Mouse (Mus musculus): ENCODE data around the gene Olfr460. TPM values are rescaled to one million over a fixed set of nuclear protein-coding genes. Genes with fewer than 3 reads are reported as not detected.
"Not testable (repeated sequence)": the region's sequence is repeated elsewhere in the genome, so short reads cannot be mapped to it uniquely, and the experiment has no call there.

Gene Olfr460
- polyA plus RNA-seq, 1 experiment: not detected

DNA sequence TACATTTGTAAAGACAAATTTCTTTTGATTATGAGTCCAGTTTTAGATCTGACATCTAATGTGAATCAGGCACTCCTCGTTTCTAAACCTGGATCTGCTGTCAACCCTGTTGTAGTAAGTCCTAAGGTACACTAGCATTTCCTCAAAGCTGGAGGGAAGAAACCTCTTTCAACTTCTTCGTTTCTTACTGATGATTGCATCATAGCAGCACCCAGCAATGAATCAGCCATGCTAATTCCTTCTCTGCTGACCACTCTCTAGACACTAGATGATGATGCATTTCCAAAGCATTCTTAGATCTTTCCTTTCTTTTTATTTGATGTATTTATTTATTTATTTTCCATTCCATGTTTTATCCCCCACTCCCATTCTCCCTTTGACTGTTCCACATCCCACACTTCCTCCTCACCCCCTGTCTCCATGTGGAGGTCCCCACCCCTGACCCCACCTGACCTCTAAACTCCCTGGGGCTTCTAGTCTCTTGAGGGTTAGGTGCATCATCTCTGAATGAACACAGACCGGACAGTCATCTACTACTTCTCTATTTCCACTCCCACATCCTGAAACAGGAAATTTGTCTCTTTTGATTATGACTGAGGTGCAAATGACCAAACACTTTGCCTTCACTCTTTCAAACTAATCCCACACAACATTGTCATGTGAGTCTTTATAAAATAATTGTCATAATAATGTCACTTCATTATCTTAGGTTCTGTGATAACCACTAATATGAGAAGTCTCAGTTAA lies 25.7 kb downstream of the Olfr460 start:
- Histone ChIP-seq H3K4me1 (ENCODE audit: control insufficient read depth, insufficient read depth, low read length) (no peaks in the 10 kb centered on the region; the same call in 1 of the 2 replicates), H3K4me3 (replicated peaks; ENCODE audit: control insufficient read depth, low read depth, low read length) (no peak overlapping the region), H3K27ac (ENCODE audit: control insufficient read depth, insufficient read depth, low read depth, low read length, poor library complexity) (peak overlapping the region; percentile 76)
- 4% methylated on average over 3 of the region's 3 CpGs for WGBS
- TF ChIP-seq CTCF (IDR thresholded peaks at IDR 0.05; ENCODE audit: control insufficient read depth, insufficient read depth, low read length): no peak
- no peak for TF ChIP-seq POLR2A (IDR thresholded peaks at IDR 0.05; ENCODE audit: borderline replicate concordance, control insufficient read depth, low read depth, low read length)

DNA sequence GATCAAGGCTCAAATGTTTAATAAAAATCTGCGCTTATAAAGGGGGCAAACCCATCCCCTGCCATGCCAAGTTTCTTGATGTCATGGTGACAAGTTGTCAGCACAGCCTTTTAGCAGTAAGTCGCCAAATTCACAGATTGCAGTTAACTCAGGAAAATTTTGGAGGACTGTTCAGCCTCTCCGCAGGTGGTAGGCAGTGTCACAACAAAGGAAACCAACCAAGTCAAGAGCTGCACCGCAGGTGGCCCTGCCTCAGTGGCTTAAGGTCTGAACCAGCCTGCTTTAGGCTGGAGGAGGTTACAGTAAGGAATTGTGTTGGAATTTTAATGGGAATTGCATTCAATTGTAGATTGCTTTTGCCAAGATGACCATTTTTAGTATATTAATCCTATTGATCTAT lies 29.3 kb downstream of the Olfr460 start:
- H3K4me3 ChIP-seq (replicated peaks; ENCODE audit: control insufficient read depth, low read depth, low read length); H3K4me1 ChIP-seq (ENCODE audit: control insufficient read depth, insufficient read depth, low read length); H3K27ac ChIP-seq (ENCODE audit: control insufficient read depth, insufficient read depth, low read depth, low read length, poor library complexity): not testable (repeated sequence)
- 64% methylated on average over 4 of the region's 4 CpGs for WGBS

DNA sequence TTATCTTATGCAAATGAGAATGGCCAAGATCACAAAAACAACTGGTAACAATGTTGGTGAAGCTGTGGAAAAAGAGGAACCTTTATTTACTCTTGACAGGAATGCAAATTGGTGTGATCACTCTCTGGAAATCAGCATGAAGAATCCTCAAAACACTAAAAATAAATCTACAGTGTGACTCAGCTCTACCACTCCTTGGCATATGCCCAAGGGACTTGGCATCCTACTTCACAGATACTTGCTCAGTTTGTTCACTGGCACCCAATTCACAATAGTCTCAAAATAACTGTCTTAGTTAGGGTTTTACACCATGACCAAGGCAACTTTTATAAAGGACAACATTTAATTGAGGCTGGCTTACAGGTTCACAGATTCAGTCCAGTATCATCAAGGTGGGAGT lies 38.1 kb downstream of the Olfr460 start:
- Histone ChIP-seq H3K27ac (ENCODE audit: control insufficient read depth, insufficient read depth, low read depth, low read length, poor library complexity) (no peak overlapping the region), H3K4me1 (ENCODE audit: control insufficient read depth, insufficient read depth, low read length) (no peaks in the 10 kb centered on the region), H3K4me3 (replicated peaks; ENCODE audit: control insufficient read depth, low read depth, low read length) (no peak overlapping the region)
- TF ChIP-seq CTCF (IDR thresholded peaks at IDR 0.05; ENCODE audit: control insufficient read depth, insufficient read depth, low read length) (no peak), POLR2A (IDR thresholded peaks at IDR 0.05; ENCODE audit: borderline replicate concordance, control insufficient read depth, low read depth, low read length) (no peak)

DNA sequence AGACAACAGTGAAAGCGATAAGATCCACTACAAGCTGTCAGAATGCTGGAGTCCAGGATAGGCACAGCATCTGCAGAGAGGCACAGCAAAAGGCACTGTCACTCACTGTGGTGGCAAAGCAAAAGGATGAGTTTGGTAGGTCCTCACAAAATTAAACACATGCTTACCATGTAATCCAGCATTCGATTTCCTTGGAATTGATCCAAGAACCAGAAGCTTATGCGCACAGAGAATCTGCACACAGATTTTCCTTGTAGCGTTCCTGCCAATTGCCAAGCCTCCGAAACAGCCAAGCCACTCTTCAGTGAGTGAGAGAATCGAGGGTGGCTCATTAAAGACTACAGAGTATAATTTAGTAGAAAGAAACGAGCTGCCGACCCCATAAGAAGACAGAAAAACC lies 41.0 kb downstream of the Olfr460 start:
- no peak overlapping the region for H3K4me3 ChIP-seq (replicated peaks; ENCODE audit: control insufficient read depth, low read depth, low read length)
- 85% methylated on average over 8 of the region's 8 CpGs for WGBS

DNA sequence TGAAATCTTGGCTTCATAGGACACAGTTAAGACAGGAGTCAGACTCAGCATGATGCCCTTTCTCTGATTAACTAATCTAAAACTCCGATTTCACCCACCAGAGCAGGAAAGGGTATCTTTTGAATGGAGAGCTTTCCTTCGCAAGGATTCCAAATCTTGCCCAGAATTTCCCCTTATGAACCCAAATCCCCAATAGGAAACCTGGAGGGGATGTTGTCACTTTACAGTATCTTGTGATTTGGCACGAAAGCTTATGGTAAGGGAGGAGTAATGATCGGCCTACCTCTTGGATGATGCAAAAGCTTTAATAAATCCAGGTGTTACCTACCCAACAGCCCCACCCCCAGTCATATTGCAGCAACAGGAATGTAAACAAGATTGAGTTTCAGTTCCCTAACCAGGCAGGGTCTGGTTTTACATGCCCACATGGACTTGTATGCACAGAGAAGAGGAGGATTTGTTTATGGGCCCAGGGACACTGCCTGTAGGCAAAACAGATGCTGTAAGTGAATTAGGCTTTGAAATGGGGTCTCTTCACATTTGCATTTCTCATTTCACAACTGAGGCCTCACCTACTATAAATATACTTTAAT lies 44.1 kb downstream of the Olfr460 start, which contains the start of gene Tas2r138:
Tas2r138 (minus strand) TSS at position 51 of the 593 bp plus-strand sequence.
- no peak within 1 kb of the TSS for H3K4me3 ChIP-seq (replicated peaks; ENCODE audit: control insufficient read depth, low read depth, low read length)
- 76% methylated on average over 4 of the region's 4 CpGs for WGBS
- H3K4me1 ChIP-seq (ENCODE audit: control insufficient read depth, insufficient read depth, low read length): no peaks in the 10 kb centered on the region
- TF ChIP-seq CTCF (IDR thresholded peaks at IDR 0.05; ENCODE audit: control insufficient read depth, insufficient read depth, low read length) (no peak), POLR2A (IDR thresholded peaks at IDR 0.05; ENCODE audit: borderline replicate concordance, control insufficient read depth, low read depth, low read length) (no peak)
- H3K27ac ChIP-seq (ENCODE audit: control insufficient read depth, insufficient read depth, low read depth, low read length, poor library complexity): no peak within 1 kb of the TSS

More for the DNA sequence above, 41.0 kb downstream of the Olfr460 start:
- Histone ChIP-seq H3K4me1 (ENCODE audit: control insufficient read depth, insufficient read depth, low read length) (no peaks in the 10 kb centered on the region), H3K27ac (ENCODE audit: control insufficient read depth, insufficient read depth, low read depth, low read length, poor library complexity) (no peak overlapping the region)
- TF ChIP-seq POLR2A (IDR thresholded peaks at IDR 0.05; ENCODE audit: borderline replicate concordance, control insufficient read depth, low read depth, low read length) (no peak), CTCF (IDR thresholded peaks at IDR 0.05; ENCODE audit: control insufficient read depth, insufficient read depth, low read length) (no peak)

DNA sequence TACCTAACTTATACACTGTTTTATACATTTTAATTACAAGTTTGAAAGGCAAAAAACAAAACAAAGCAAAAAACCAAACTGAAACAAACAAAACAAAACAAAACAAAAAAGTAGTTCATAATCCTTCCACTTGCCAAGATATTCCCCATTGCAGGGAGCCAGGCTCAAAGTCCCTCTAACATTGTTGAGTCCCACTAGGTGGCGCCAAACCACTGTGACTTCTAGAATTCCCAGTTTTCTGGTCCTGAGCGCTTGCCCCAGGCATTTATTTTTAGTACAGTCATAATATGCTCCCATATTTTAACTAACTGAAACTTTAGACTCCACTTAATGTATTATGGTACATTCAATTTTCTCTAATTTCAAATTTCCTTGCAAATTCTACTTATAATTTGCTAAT lies 48.7 kb downstream of the Olfr460 start:
- no peaks in the 10 kb centered on the region for H3K4me1 ChIP-seq (ENCODE audit: control insufficient read depth, insufficient read depth, low read length)
- TF ChIP-seq CTCF (IDR thresholded peaks at IDR 0.05; ENCODE audit: control insufficient read depth, insufficient read depth, low read length) (peak; percentile 55), POLR2A (IDR thresholded peaks at IDR 0.05; ENCODE audit: borderline replicate concordance, control insufficient read depth, low read depth, low read length) (no peak)
- H3K27ac ChIP-seq (ENCODE audit: control insufficient read depth, insufficient read depth, low read depth, low read length, poor library complexity): no peak overlapping the region
- WGBS: 8% methylated on average over 2 of the region's 2 CpGs
- no peak overlapping the region for H3K4me3 ChIP-seq (replicated peaks; ENCODE audit: control insufficient read depth, low read depth, low read length)

Other genes with a start within 250 kb of the Olfr460 start
- gene Agk, start 244.3 kb upstream of the Olfr460 start, polyA plus RNA-seq (2011; ENCODE audit: insufficient read depth, insufficient read length, low replicate concordance, missing spikeins): 3.5 and 4.9 TPM in 2 replicates
- 1.5 and 3.8 TPM in 2 replicates for gene E330009J07Rik, start 133.4 kb upstream of the Olfr460 start, polyA plus RNA-seq (2011; ENCODE audit: insufficient read depth, insufficient read length, low replicate concordance, missing spikeins)
- not detected in 2 replicates for gene Wee2, start 130.4 kb upstream of the Olfr460 start, polyA plus RNA-seq (2011; ENCODE audit: insufficient read depth, insufficient read length, low replicate concordance, missing spikeins)
- 48.1 and 71.7 TPM in 2 replicates for gene Ssbp1, start 98.1 kb upstream of the Olfr460 start, polyA plus RNA-seq (2011; ENCODE audit: insufficient read depth, insufficient read length, low replicate concordance, missing spikeins)
- not detected in 2 replicates for gene Tas2r137, start 78.3 kb upstream of the Olfr460 start, polyA plus RNA-seq (2011; ENCODE audit: insufficient read depth, insufficient read length, low replicate concordance, missing spikeins)
- gene Tas2r108, start 76.0 kb upstream of the Olfr460 start, polyA plus RNA-seq (2011; ENCODE audit: insufficient read depth, insufficient read length, low replicate concordance, missing spikeins): not detected in 2 replicates
- gene Prss37, start 50.0 kb upstream of the Olfr460 start, polyA plus RNA-seq (2011; ENCODE audit: insufficient read depth, insufficient read length, low replicate concordance, missing spikeins): not detected in 2 replicates
- gene Olfr461, start 14.4 kb upstream of the Olfr460 start, polyA plus RNA-seq (2011; ENCODE audit: insufficient read depth, insufficient read length, low replicate concordance, missing spikeins): not detected in 2 replicates
- 7.8 and 29.5 TPM in 2 replicates for gene Clec5a, start 16.3 kb downstream of the Olfr460 start, polyA plus RNA-seq (2011; ENCODE audit: insufficient read depth, insufficient read length, low replicate concordance, missing spikeins)
- gene Tas2r138, start 43.8 kb downstream of the Olfr460 start, polyA plus RNA-seq (2011; ENCODE audit: insufficient read depth, insufficient read length, low replicate concordance, missing spikeins): not detected in 2 replicates
- gene Mgam, start 59.3 kb downstream of the Olfr460 start, polyA plus RNA-seq (2011; ENCODE audit: insufficient read depth, insufficient read length, low replicate concordance, missing spikeins): 6.0 and 10.9 TPM in 2 replicates